In genomic region chr7:123283826-123284225, GRCm38 (mm10) we compare ENCODE assay signal across 25 mouse cellular contexts.
A peak's percentile ranks its signal among the peaks of the same experiment; 100 is the strongest.
DNase-seq lines count a peak whose midpoint lies in the region; ATAC-seq and TF ChIP-seq lines count a peak whose summit lies in the region.
"Had no signal": no experiment of that assay in that cellular context is flagged by ENCODE, and none has a peak within 500 bp of the region (broad histone marks: within the 10 kb centered on the region; RNA-seq: fewer than 3 reads in every experiment).

No protein-coding gene starts in this region.

- TF ChIP-seq EP300 in lung, postnatal 0 days (IDR thresholded peaks at IDR 0.05): no peak

- WGBS in forebrain, embryonic 14.5 days: 63% methylated on average over 4 of the region's 4 CpGs
- 89% methylated on average over 4 of the region's 4 CpGs for WGBS in forebrain, embryonic 12.5 days
- 52% methylated on average over 4 of the region's 4 CpGs for WGBS in lung, embryonic 14.5 days
- WGBS in lung, postnatal 0 days: 48% methylated on average over 4 of the region's 4 CpGs
- 90% methylated on average over 4 of the region's 4 CpGs for WGBS in hindbrain, embryonic 10.5 days

- H3K4me2 ChIP-seq in forebrain, embryonic 14.5 days (ENCODE audit: low read length): no peak overlapping the region
- no peak overlapping the region for H3K4me2 ChIP-seq in forebrain, embryonic 12.5 days
- no peak overlapping the region for H3K4me2 ChIP-seq in lung, embryonic 14.5 days
- H3K4me2 ChIP-seq in lung, postnatal 0 days (replicated peaks; ENCODE audit: low read depth, low read length): no peak overlapping the region
- H3K4me2 ChIP-seq: heart, embryonic 15.5 days; limb, embryonic 12.5 days; liver, embryonic 13.5 days; lung, embryonic 15.5 days; midbrain, embryonic 13.5 days had no signal

- ATAC-seq in forebrain, embryonic 14.5 days: no peak
- no peak for ATAC-seq in forebrain, embryonic 12.5 days (ENCODE audit: low FRiP score)
- no peak for ATAC-seq in lung, embryonic 14.5 days (ENCODE audit: insufficient read depth)
- ATAC-seq in lung, postnatal 0 days: no peak
- ATAC-seq: midbrain, embryonic 13.5 days had no signal

- H3K27me3 ChIP-seq in forebrain, embryonic 14.5 days (replicated peaks; ENCODE audit: control insufficient read depth, insufficient read depth, low read length): no peaks in the 10 kb centered on the region
- H3K27me3 ChIP-seq in forebrain, embryonic 12.5 days: no peaks in the 10 kb centered on the region
- no peaks in the 10 kb centered on the region for H3K27me3 ChIP-seq in lung, embryonic 14.5 days (ENCODE audit: insufficient read depth, low read length)
- no peaks in the 10 kb centered on the region for H3K27me3 ChIP-seq in lung, postnatal 0 days (replicated peaks; ENCODE audit: insufficient read depth, low read length)
- H3K27me3 ChIP-seq in hindbrain, embryonic 10.5 days (ENCODE audit: insufficient read depth, poor library complexity, severe bottlenecking): no peaks in the 10 kb centered on the region
- H3K27me3 ChIP-seq: heart, embryonic 15.5 days; limb, embryonic 12.5 days; liver, embryonic 13.5 days; lung, embryonic 15.5 days; midbrain, embryonic 13.5 days had no signal

- intact Hi-C loops in left cerebral cortex, postnatal 4 days (cut with DNase I): no loop called here

- H3K9ac ChIP-seq in forebrain, embryonic 14.5 days (ENCODE audit: low read length): no peak overlapping the region
- H3K9ac ChIP-seq in forebrain, embryonic 12.5 days: no peak overlapping the region
- H3K9ac ChIP-seq in lung, embryonic 14.5 days: no peak overlapping the region
- no peak overlapping the region for H3K9ac ChIP-seq in lung, postnatal 0 days (replicated peaks; ENCODE audit: low read depth)
- H3K9ac ChIP-seq: heart, embryonic 15.5 days; limb, embryonic 12.5 days; liver, embryonic 13.5 days; lung, embryonic 15.5 days; midbrain, embryonic 13.5 days had no signal

- H3K4me1 ChIP-seq in forebrain, embryonic 14.5 days (ENCODE audit: control insufficient read depth, insufficient read depth, low read length): no peaks in the 10 kb centered on the region
- H3K4me1 ChIP-seq in forebrain, embryonic 12.5 days: no peaks in the 10 kb centered on the region
- no peaks in the 10 kb centered on the region for H3K4me1 ChIP-seq in lung, embryonic 14.5 days (ENCODE audit: insufficient read depth)
- no peaks in the 10 kb centered on the region for H3K4me1 ChIP-seq in lung, postnatal 0 days (ENCODE audit: insufficient read depth, low read depth, low read length)
- no peaks in the 10 kb centered on the region for H3K4me1 ChIP-seq in hindbrain, embryonic 10.5 days (replicated peaks)
- H3K4me1 ChIP-seq: limb, embryonic 12.5 days; liver, embryonic 13.5 days; lung, embryonic 15.5 days; midbrain, embryonic 13.5 days had no signal

- no peak overlapping the region for H3K4me3 ChIP-seq in forebrain, embryonic 14.5 days (ENCODE audit: low read depth, low read length)
- no peak overlapping the region for H3K4me3 ChIP-seq in forebrain, embryonic 12.5 days (replicated peaks)
- H3K4me3 ChIP-seq in lung, embryonic 14.5 days (ENCODE audit: low read depth, low read length): no peak overlapping the region
- no peak overlapping the region for H3K4me3 ChIP-seq in lung, postnatal 0 days (ENCODE audit: low read depth, low read length)
- H3K4me3 ChIP-seq in hindbrain, embryonic 10.5 days: no peak overlapping the region
- H3K4me3 ChIP-seq: heart, embryonic 15.5 days; layer of hippocampus, adult 2 months; limb, embryonic 12.5 days; liver, embryonic 13.5 days; lung, embryonic 15.5 days; midbrain, embryonic 13.5 days; myocyte had no signal

- peaks cover 45% of the 10 kb centered on the region for H3K36me3 ChIP-seq in forebrain, embryonic 14.5 days (ENCODE audit: control insufficient read depth, insufficient read depth, low read length)
- H3K36me3 ChIP-seq in forebrain, embryonic 12.5 days (replicated peaks): peaks cover 43% of the 10 kb centered on the region
- H3K36me3 ChIP-seq in lung, embryonic 14.5 days (ENCODE audit: insufficient read depth): peaks cover 51% of the 10 kb centered on the region
- H3K36me3 ChIP-seq in lung, postnatal 0 days (ENCODE audit: insufficient read depth, low read length): peaks cover 19% of the 10 kb centered on the region; the same call in 1 of the 2 replicates
- H3K36me3 ChIP-seq in hindbrain, embryonic 10.5 days: peaks cover 89% of the 10 kb centered on the region

- H3K9me3 ChIP-seq in forebrain, embryonic 14.5 days (replicated peaks; ENCODE audit: control insufficient read depth, low read length): no peaks in the 10 kb centered on the region
- no peaks in the 10 kb centered on the region for H3K9me3 ChIP-seq in forebrain, embryonic 12.5 days
- no peaks in the 10 kb centered on the region for H3K9me3 ChIP-seq in lung, embryonic 14.5 days (ENCODE audit: low read depth, low read length)
- no peaks in the 10 kb centered on the region for H3K9me3 ChIP-seq in lung, postnatal 0 days (ENCODE audit: low read length)
- H3K9me3 ChIP-seq in hindbrain, embryonic 10.5 days: no peaks in the 10 kb centered on the region
- H3K9me3 ChIP-seq: G1E; heart, embryonic 15.5 days; limb, embryonic 12.5 days; liver, embryonic 13.5 days; lung, embryonic 15.5 days; midbrain, embryonic 13.5 days had no signal

- DNase-seq in forebrain, embryonic 14.5 days (ENCODE audit: low spot score): peak; percentile 41
- DNase-seq in lung, embryonic 14.5 days: peak; percentile 55
- no peak for DNase-seq in lung, postnatal 0 days (ENCODE audit: low spot score)
- DNase-seq in left cerebral cortex, postnatal 4 days: peak; percentile 10
- peak; percentile 83 for DNase-seq in telencephalon, adult 2 months (ENCODE audit: low read depth, low spot score)
- DNase-seq in hindbrain, embryonic 10.5 days (ENCODE audit: low spot score): no peak
- DNase-seq in cerebellum, postnatal 14 days: no peak
- DNase-seq: cerebellum, adult 11-12 months; cerebellum, postnatal 36 days; gastrocnemius, postnatal 36 days; heart, postnatal 4 days; kidney, adult 2 months; kidney, postnatal 14 days; layer of hippocampus, postnatal 36 days; liver, embryonic 13.5 days; thymus, postnatal 36 days had no signal

- no peak for TF ChIP-seq CTCF in lung, embryonic 14.5 days (IDR thresholded peaks at IDR 0.05; ENCODE audit: low read depth)
- no peak for TF ChIP-seq CTCF in lung, postnatal 0 days (IDR thresholded peaks at IDR 0.05)

- no peak overlapping the region for H3K27ac ChIP-seq in forebrain, embryonic 14.5 days (ENCODE audit: low read depth, low read length)
- no peak overlapping the region for H3K27ac ChIP-seq in forebrain, embryonic 12.5 days
- no peak overlapping the region for H3K27ac ChIP-seq in lung, embryonic 14.5 days (ENCODE audit: low read depth)
- no peak overlapping the region for H3K27ac ChIP-seq in lung, postnatal 0 days (ENCODE audit: low read length)
- no peak overlapping the region for H3K27ac ChIP-seq in hindbrain, embryonic 10.5 days
- H3K27ac ChIP-seq: heart, embryonic 15.5 days; layer of hippocampus, adult 2 months; limb, embryonic 12.5 days; liver, embryonic 13.5 days; lung, embryonic 15.5 days; macrophage; midbrain, embryonic 13.5 days had no signal

Comparison
In these comparisons a context has a peak if more than half of its experiments do, and no peak if none do; other contexts are left out.
1. DNase-seq: peak in forebrain, embryonic 14.5 days (single experiment), lung, embryonic 14.5 days (single experiment), left cerebral cortex, postnatal 4 days (single experiment) and telencephalon, adult 2 months (single experiment); none in lung, postnatal 0 days (single experiment), hindbrain, embryonic 10.5 days (single experiment) and cerebellum, postnatal 14 days (0 of 2).